Mouse (Mus musculus): ENCODE data around the gene Akap2. TPM values are rescaled to one million over a fixed set of nuclear protein-coding genes. Genes with fewer than 3 reads are reported as not detected.

Gene Akap2
- polyA plus RNA-seq, 1 experiment from 2014 or later: 99.3 TPM

DNA sequence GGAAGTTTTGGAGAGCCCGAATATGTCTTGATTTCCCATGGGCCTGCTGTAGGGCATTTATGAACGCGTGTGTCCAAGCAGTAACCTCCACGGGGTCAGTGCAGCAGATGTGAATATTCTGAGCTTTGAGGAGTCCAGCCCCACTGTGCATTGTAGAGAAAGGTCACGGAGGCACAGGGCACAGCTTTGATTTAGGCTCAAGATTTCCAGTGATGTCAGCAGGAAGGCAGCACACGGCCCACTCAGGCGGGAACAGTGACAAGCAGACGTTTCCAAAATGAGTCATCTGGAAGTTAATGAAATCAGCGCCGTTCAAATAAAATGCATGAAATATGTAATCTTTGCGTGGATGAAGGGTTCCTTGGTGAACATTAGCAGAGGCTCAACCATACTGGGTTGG, 40.5 kb downstream of the Akap2 start:
- no peaks in the 10 kb centered on the region for H3K27me3 ChIP-seq
- ChIA-PET POLR2A (interaction anchor here (0.9 kb wide), 1 partner anchor 106 kb away, joined by 3 read pairs; no protein-coding TSS in a partner anchor), CTCF (interaction anchor here (1.0 to 1.7 kb wide), 2 partner anchors 19 to 87 kb away, joined by 3 read pairs; no protein-coding TSS in a partner anchor)
- ATAC-seq (peak; percentile 54), DNase-seq (ENCODE audit: low read depth, low spot score) (no peak)
- TF ChIP-seq CTCF (IDR thresholded peaks at IDR 0.05): no peak
- in situ Hi-C loops (cut with MboI; ENCODE audit: low pct_unique_long_range_greater_than_20kb): no loop called here

DNA sequence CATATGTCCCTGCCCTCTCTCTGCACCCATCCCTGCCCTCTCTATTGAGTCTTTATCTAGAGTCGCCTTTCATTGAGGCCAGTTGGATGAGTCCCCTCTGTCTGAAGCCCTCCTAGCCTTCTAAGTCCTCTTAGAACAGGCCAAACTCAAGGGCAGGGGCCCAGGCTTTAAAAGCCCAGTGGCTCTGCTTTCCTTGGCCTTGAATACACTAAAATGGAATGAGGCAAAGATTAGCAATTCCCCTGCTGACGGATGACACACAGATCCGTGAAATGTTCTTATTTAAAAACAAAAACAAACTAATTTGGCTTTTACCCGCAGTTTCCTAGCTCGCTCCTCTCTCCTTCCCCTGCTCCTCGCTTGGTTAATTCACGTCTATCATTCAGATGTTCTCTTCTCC, 45.0 kb downstream of the Akap2 start:
- ATAC-seq (no peak), DNase-seq (ENCODE audit: low read depth, low spot score) (no peak)
- H3K27me3 ChIP-seq: no peaks in the 10 kb centered on the region
- POLR2A ChIA-PET: no interaction called here
- CTCF ChIA-PET: no interaction called here
- in situ Hi-C loops (cut with MboI; ENCODE audit: low pct_unique_long_range_greater_than_20kb): no loop called here
- TF ChIP-seq CTCF (IDR thresholded peaks at IDR 0.05): no peak

DNA sequence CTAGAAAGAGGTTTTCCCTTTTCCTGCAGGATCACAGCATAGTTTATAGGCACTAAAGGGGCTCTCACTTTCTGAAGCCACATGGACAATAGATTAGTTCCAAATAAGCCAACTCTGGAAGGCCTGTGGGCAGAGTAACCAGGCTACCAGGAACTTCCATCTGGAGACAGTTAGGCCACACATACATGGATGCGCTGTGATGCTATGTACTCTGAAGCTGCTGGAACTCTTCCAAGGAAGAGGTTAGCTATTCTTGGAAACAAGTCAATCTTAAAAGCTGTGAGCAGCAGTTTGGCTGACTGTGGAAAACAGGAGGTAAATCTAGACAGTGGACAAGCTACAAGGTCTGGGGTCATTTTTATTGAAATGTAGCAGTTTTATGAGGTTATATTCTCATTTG, 46.9 kb downstream of the Akap2 start:
- ATAC-seq (no peak), DNase-seq (ENCODE audit: low read depth, low spot score) (no peak)
- TF ChIP-seq CTCF (IDR thresholded peaks at IDR 0.05): no peak
- H3K27me3 ChIP-seq: no peaks in the 10 kb centered on the region
- ChIA-PET CTCF (interaction anchor here (0.7 to 1.4 kb wide), 2 partner anchors 11 to 83 kb away, joined by 3 read pairs; no protein-coding TSS in a partner anchor), POLR2A (interaction anchor here (0.6 kb wide), 1 partner anchor 218 kb away, joined by 4 read pairs; no protein-coding TSS in a partner anchor)
- in situ Hi-C loops (cut with MboI; ENCODE audit: low pct_unique_long_range_greater_than_20kb): no loop called here

DNA sequence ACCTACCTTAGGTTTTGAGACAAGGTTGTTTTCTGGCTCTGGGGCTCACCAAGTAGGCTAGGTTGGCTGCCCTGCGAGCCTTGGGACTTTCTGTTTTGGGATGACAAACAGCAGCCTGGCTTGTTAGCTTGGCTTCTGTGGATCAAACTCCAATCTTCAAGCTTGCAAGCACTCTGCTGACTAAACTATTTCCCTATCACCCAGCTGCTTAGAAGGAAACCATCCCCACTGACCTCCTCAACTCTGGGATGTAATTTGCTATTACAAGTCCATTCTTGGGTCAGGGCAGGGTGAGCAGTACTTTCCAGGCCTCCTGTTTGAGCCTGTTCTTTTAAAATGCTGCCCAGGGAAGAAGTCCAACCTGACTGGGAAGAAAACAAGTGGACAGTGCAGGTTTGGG, 47.5 kb downstream of the Akap2 start:
- no peak for ATAC-seq
- in situ Hi-C loops (cut with MboI; ENCODE audit: low pct_unique_long_range_greater_than_20kb): no loop called here
- H3K27me3 ChIP-seq: no peaks in the 10 kb centered on the region
- no peak for TF ChIP-seq CTCF (IDR thresholded peaks at IDR 0.05)
- POLR2A ChIA-PET: no interaction called here
- CTCF ChIA-PET: interaction anchor here (1.4 kb wide), 1 partner anchor 83 kb away, joined by 3 read pairs; no protein-coding TSS in a partner anchor
- no peak for DNase-seq (ENCODE audit: low read depth, low spot score)

DNA sequence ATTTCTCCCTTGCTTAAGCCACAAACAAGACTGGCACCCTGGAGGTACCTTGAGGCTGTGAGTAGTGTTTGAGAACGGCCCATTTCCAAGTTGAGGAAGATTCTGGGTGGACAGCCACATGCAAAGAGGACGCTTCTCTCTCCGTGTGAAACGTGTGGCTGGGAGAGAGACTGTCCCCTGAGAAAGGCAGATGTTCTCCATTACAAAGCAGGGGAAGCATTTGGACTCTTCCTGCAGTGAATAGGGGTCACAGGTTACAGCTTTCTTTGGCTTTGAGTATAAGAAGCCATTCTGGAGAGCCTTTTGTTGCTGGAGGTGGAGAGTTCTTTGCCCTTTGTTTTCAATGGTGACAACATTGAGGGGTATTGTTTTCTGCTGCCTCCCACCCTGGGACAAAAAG, 48.3 kb downstream of the Akap2 start:
- TF ChIP-seq CTCF (IDR thresholded peaks at IDR 0.05): no peak
- DNase-seq (ENCODE audit: low read depth, low spot score) (no peak), ATAC-seq (no peak)
- CTCF ChIA-PET: no interaction called here
- no peaks in the 10 kb centered on the region for H3K27me3 ChIP-seq
- in situ Hi-C loops (cut with MboI; ENCODE audit: low pct_unique_long_range_greater_than_20kb): no loop called here
- POLR2A ChIA-PET: no interaction called here

DNA sequence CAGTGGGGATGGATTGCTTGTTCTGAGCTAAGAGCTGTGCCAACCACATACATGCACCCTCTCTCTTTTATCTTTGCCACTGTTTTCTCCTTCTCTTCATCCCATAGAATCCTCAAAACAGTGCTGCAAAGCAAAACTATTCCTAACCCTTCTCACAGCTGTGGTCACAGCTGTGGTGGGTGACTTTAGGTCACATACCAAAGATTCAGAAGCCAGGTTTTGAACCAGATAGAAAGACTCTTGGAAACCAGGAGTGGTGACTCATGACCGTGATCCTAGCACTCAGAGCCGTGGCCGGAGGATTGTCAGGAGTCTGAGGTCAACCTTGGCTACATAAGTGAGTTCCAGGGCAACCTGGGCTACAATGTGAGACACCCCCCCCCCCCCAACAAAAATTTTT, 51.5 kb downstream of the Akap2 start:
- no peak for DNase-seq (ENCODE audit: low read depth, low spot score)
- no peaks in the 10 kb centered on the region for H3K27me3 ChIP-seq
- in situ Hi-C loops (cut with MboI; ENCODE audit: low pct_unique_long_range_greater_than_20kb): no loop called here
- ATAC-seq: no peak
- no peak for TF ChIP-seq CTCF (IDR thresholded peaks at IDR 0.05)
- ChIA-PET CTCF (no interaction called here), POLR2A (no interaction called here)

DNA sequence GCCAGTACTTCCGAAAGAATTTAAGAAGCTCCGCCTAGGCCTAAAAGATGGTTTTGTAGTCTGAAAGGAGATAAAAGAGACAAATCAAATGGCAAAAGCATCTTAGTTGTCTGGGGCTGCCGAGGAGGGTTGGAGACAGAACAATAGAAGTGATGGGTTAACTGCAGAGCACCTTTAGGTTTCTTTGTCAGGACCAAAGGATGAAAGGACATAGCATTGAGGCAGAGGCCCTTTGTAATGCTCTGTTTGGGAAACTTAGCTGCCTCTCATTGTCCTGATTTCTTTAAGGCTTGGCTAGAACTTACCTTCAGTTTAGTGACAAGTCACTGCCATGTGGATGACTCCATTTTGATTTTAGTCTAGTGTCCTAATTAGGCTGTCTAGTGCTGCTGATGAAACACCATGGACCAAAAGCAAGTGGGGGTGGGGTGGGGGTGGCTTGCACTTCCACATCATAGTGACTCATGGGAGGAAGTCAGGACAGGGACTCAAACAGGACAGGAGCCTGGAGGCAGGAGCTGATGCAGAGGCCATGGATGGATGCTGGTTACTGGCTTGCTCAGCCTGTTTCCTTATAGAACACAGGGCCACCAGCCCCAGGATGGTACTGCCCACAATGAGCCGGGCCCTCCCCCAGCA, 52.8 kb downstream of the Akap2 start:
- ATAC-seq: no peak
- POLR2A ChIA-PET: interaction anchor here (1.2 kb wide), 1 partner anchor 13 kb away, joined by 4 read pairs; no protein-coding TSS in a partner anchor
- no peaks in the 10 kb centered on the region for H3K27me3 ChIP-seq
- CTCF ChIA-PET: no interaction called here
- DNase-seq (ENCODE audit: low read depth, low spot score): no peak
- TF ChIP-seq CTCF (IDR thresholded peaks at IDR 0.05): no peak
- in situ Hi-C loops (cut with MboI; ENCODE audit: low pct_unique_long_range_greater_than_20kb): no loop called here

DNA sequence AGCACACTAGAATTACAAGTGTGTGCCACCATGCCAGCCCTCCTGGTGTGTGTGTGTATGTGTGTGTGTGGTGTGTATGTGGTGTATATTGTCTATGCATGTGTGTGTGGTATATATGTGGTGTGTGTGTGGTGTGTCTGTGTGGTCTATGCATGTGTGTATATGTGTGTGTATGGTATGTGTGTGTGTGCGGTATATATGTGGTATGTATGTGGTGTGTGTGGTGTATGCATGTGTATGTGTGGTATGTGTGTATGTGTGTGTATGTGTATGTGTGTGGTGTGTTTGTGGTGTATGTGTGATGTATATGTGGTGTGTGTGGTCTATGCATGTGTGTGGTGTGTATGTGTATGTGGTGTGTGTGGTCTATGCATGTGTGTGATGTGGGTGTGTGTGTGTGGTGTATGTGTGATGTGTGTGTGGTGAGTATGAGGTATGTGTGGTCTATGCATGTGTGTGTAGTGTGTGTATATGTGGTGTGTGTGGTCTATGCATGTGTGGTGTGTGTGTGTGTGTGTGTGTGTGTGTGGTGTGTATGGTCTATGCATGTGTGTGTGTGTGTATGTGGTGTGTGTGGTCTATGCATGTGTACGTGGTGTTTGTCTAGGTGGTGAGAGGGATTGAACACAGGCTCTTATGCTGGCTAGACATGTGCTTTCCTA, 54.2 kb downstream of the Akap2 start:
- ChIA-PET CTCF (no interaction called here), POLR2A (interaction anchor here (1.2 kb wide), 1 partner anchor 12 kb away, joined by 4 read pairs; no protein-coding TSS in a partner anchor)
- H3K27me3 ChIP-seq: no peaks in the 10 kb centered on the region
- ATAC-seq: no peak
- in situ Hi-C loops (cut with MboI; ENCODE audit: low pct_unique_long_range_greater_than_20kb): no loop called here
- no peak for DNase-seq (ENCODE audit: low read depth, low spot score)
- no peak for TF ChIP-seq CTCF (IDR thresholded peaks at IDR 0.05)

DNA sequence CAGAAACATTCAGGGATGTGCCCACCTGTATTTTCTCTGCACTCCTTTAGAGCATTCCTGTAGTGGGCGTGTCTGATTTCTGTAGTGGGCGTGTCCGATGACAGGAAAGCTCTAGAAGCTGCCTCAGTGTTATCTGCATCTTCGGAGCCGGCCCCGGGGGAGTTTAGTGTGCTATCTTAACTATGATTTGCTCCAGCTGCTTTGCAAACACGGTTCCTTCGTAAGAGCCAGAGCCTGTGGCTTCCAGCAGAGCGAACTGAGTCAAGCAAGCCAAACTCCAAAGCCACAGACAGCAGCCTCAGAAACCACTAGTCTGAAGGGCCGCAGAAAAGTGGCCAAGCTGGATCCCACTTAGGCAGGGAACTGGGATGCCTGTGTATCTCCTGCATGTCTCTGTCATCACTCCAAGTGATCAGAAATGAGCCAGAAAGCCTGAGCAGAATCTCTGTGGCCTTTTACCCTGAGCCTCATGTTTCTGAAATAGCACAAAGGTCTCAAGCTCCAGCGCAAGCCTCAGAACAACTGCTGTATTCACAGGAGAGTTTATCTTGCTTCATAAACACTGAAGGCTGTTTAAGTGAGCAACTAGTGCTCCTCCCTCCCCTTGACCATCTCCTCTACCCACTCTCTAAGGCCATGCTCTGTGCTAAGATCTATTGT, 55.5 kb downstream of the Akap2 start:
- ATAC-seq (no peak), DNase-seq (ENCODE audit: low read depth, low spot score) (no peak)
- POLR2A ChIA-PET: interaction anchor here (0.5 to 0.6 kb wide), 3 partner anchors 73 to 795 kb away, joined by 3 read pairs; no protein-coding TSS in a partner anchor
- CTCF ChIA-PET: no interaction called here
- TF ChIP-seq CTCF (IDR thresholded peaks at IDR 0.05): no peak
- H3K27me3 ChIP-seq: no peaks in the 10 kb centered on the region
- in situ Hi-C loops (cut with MboI; ENCODE audit: low pct_unique_long_range_greater_than_20kb): no loop called here

DNA sequence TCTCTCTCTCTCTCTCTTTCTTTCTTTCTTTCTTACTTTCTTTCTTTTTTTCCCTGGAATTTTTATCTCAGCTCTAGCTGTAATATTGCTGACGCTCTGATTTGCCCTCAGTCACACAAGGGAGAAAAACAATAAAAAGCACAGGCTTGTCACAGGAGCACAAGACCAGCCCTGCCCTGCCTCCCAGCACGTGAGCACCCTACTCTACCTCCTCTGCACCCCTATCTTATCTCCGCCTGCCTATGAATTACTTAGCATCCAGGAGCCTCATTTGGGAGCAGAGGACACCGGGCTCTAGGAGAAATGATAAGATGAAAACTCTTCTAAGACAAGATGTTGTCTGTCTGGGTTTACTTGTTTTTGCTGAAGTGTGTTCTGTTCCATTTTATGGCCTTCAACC, 57.1 kb downstream of the Akap2 start:
- H3K27me3 ChIP-seq: no peaks in the 10 kb centered on the region
- no peak for DNase-seq (ENCODE audit: low read depth, low spot score)
- in situ Hi-C loops (cut with MboI; ENCODE audit: low pct_unique_long_range_greater_than_20kb): no loop called here
- ChIA-PET POLR2A (no interaction called here), CTCF (no interaction called here)
- TF ChIP-seq CTCF (IDR thresholded peaks at IDR 0.05): no peak
- no peak for ATAC-seq

DNA sequence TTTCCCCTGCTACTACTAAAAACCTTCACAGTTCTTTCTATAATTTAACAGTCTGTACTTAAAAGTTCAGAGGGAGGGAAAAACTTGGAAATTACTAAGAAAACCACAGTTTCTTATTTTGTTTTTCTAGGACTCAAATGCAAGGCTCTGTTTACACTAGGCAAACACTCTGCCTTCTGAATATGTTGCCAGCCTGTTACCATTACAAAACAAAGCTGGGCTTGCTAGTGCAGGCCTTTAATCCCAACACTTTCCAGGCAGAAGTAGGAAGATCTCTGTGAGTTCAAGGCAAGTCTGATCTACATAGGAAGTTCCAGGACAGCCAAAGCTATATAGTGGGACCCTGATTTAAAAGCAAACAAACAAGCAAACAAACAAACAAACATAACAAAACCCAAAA, 58.1 kb downstream of the Akap2 start:
- in situ Hi-C loops (cut with MboI; ENCODE audit: low pct_unique_long_range_greater_than_20kb): loop anchor here (5.0 kb wide), 1 partner anchor 38 kb away; no protein-coding TSS in a partner anchor
- ATAC-seq (no peak), DNase-seq (ENCODE audit: low read depth, low spot score) (no peak)
- TF ChIP-seq CTCF (IDR thresholded peaks at IDR 0.05): no peak
- ChIA-PET POLR2A (no interaction called here), CTCF (interaction anchor here (1.1 kb wide), 1 partner anchor 11 kb away, joined by 3 read pairs; no protein-coding TSS in a partner anchor)
- H3K27me3 ChIP-seq: no peaks in the 10 kb centered on the region

All from Patski (cell line).